Mouse (Mus musculus): Measurements from ENCODE around the gene Ly9.

Gene Ly9

DNA sequence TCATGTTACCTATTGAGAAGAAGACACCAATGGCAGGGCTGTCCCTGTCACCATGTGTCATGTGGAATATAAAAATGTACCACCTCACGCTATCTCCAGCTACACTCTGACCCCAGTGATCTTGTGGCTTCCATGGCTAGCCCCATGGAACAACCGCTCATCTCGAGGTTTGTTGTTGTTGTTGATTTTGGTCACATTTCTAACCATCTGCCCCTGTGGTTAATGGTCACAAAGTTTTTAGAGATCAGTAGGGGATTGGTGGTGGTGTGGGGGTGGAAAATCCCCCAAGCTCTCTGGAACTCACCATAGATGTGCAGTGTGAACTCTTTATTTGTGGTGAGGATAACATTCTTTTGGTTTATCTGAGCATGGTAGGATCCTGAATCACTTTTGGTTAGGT is 2.5 kb downstream of the Ly9 start:
- DNase-seq (ENCODE audit: low read depth in 1 of 2, low spot score in 2 of 2) = no peak

DNA sequence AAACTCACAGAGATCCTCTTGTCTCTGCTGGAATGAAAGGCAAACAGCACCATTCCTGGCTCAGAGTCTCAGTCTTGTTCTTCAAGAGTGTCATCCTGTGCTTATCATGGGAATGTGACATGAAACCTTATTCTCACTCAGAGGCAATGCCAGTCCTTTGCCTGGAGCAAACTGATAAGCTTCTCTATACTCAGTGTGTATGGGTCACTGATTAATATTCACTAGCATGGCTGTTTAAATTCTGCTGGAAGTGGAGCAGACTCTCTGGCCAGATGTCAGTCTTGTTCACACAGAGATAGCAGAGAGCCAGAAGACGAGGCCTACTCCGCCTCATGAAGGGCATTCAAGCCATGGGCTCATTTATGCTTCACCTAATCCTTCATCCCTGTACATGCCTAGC is 22.6 kb downstream of the Ly9 start:
- no peak for DNase-seq (ENCODE audit: low read depth in 1 of 2, low spot score in 2 of 2)

DNA sequence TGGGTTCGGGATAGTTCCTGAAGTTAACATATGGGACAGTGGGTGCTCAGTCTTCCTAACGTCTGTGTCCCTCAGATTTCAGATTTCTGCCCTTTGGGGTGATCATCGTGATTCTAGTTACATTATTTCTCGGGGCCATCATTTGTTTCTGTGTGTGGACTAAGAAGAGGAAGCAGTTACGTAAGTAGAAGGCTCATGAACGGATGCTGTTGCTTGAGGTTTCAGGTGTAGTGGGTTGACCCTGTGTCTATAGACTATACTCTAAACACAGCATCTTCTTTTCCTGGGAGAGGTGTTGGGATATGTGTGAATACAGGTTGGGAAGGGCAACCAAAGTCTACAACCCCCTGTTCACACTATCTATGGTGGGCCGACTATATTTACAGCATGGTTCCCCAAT is 30.0 kb downstream of the Ly9 start:
- no peak for DNase-seq (ENCODE audit: low read depth in 1 of 2, low spot score in 2 of 2)

DNA sequence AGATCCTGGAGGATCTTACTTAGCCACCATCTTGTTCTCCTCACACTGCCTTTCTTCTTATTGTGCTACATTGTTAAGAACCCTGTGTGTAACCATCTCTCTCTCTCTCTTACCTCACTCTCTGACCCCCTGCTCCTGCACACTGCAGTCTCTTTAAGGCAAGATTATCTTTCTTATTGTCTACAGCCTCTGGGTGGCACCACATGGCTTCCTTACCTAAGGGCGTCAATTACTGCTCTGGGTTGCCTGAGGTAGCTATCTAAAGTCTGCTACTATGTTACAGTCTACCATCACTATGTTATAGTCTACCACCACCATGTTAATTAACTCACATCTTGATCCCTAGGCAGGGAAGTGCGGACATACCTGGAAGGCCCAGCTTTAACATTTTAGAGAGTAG is 38.8 kb downstream of the Ly9 start:
- no peak for DNase-seq (ENCODE audit: low read depth in 1 of 2, low spot score in 2 of 2)

DNA sequence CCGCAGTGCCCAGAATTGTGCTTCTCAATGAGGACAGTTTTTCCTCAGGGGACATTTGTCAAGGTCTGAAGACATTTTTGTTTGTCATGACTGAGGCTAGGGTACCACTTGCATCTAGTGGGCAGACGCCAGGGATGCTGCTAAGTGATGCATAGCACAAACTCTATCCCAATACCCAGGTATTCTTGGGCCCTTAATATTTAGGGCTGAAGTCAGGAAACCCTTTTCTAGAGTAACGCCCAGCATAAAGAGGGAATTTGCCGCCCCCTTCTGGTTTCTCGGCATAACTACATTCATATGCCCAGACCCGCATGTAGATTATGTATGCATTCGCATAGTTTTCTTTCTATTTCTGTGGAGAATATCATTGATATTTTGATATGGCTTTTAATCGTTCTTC is 40.4 kb downstream of the Ly9 start:
- DNase-seq (ENCODE audit: low read depth in 1 of 2, low spot score in 2 of 2) = peak in 1 of 2 experiments; percentile 34

DNA sequence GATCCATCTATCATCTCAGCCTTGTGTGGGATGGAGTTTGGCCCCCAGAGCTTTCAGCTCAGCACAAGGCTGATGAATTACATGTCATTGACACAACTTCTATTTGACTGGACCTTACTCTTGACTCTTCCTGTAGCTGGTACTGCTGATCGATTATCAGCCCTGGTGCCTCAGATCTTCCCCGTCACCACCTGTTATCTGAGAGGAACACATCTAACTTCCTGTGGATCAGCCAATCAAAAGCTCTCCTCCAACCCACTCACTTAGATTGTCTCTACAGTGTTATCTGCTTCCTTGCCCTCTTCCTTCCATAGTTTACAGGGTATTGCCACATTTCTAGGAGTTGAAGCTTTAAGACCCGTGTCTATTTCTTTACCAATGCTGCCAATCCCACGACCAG is 41.3 kb downstream of the Ly9 start:
- no peak for DNase-seq (ENCODE audit: low read depth in 1 of 2, low spot score in 2 of 2)

DNA sequence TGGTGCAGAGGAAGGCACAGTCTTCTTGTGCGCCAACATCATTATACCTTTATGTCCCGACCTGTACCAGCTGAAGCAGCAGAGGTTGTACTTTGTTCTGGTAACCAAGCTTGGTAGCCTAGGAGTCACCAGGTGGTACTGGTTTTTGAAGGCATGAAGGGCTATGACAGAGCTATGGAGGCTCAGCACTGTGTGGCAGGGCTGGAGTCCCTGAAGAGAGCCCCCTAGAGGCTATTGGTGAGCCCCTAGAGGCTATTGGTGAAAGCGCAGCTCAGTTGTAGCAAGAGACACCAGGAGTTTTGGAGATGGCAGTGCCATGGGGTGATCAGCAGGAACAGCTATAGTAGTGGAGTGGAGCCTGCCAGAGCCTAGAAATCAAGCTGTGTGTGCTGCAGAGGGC is 43.0 kb downstream of the Ly9 start:
- no peak for DNase-seq (ENCODE audit: low read depth in 1 of 2, low spot score in 2 of 2)

DNA sequence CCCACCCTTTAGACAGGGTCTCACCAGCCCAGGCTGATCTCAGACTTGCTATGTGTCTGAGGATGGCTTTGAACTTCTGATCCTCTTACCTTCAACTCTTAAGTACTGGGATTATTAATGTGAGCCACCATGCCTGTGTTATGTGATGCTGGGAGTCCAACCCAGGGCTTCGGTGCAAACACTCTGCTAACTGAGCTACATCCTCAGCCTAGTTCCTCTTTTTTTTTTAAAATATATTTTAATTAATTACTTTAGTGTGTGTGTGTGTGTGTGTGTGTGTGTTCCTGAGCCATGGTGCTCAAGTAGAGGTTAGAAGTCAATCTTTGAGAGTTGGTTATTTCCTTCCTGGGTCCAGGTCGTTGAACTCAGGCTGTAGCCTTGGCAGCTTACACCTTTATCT is 44.2 kb downstream of the Ly9 start:
- DNase-seq (ENCODE audit: low read depth in 1 of 2, low spot score in 2 of 2) = no peak

DNA sequence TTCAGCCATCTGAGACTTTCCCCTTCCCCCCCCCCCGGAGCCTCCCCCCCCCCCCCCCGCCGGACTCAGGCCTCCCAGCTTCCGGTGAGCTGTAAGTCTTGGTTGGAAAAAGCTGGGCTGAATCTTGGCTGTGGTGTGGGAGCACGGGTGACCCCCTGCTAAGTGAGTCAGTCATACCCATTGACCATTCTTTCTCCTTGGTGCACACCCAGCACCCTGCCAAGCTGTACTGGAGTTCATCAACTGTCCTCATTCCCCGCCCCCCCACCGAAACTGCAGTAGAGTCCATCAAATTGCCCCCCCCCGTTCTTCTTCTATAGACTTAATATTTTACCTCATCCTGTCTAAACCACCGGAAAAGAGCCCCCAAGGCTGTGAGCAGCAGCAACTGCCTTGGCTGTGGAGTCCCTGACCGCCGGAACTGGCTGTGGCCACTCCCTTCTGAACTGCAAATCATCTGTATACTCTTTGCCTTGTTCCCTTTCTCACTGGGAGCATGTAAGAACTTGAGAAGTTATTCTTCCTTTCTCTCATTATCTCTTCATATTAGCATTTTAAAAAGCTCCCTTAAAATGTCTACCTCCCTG is 45.5 kb downstream of the Ly9 start:
- DNase-seq (ENCODE audit: low read depth in 1 of 2, low spot score in 2 of 2) = no peak

DNA sequence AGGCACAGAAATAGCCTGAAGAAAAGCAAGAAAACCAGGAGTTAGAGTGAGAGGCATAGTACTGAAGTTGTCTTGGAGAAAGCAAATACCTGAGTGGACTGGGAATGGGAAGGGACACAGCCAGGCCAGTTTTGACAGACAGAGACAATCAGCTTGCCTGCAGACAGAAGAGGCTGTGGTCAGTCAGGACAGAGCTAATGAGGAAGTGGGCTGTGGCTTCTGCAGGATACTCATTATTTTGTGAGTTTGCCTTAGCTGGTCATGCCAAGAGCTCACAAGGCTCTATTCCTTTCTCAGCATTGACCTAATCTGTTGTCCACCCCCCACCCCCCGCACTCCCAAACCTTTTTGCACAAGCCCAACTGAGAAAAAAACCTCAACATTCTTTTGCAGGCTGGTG is 46.0 kb downstream of the Ly9 start:
- DNase-seq (ENCODE audit: low read depth in 1 of 2, low spot score in 2 of 2) = peak in 1 of 2 experiments; percentile 29

DNA sequence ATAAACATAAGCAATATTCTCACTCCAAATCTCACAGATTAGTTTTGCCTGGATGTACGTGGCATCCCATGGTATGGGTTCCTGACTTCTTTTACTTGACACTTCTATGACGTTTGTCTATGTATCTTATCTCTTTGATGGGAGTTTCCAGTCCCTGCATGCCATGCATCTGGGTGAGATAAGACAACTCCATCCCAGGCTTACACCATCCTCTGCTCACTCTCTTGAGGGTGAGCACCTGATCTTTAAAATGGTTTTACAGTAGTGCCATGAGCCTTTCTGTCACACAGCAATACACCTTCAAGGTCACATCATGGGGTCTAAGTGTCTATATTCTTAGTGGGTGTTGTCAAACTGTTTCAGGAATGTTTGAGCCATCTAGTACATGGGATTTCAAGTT is 46.9 kb downstream of the Ly9 start:
- no peak for DNase-seq (ENCODE audit: low read depth in 1 of 2, low spot score in 2 of 2)

DNA sequence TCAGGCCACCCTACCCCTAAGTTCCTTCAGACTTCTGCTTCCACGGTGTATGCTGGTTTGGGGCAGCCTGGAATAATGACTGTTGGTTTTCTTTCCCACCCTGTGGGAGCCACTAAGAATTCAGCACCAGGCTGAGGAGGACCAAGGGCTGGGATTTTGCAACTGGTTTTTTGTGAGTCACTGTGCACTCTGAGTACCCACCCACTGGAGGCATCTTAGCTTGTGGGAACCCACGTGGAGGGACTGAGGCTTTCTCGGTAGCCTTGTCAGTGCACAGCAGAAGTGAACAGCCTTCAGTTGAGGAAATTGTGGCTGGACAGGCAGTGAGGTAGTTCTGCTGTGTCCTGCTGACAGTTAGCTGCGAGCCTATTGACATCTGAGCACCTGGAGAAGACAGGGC is 48.3 kb downstream of the Ly9 start, which contains the start of gene Cd244a:
Gene Cd244a, plus strand, starts transcription at position 296 of the 400 bp plus-strand sequence.
- peak; percentile 68 to 71 for DNase-seq (ENCODE audit: low read depth in 1 of 2, low spot score in 2 of 2)

DNA sequence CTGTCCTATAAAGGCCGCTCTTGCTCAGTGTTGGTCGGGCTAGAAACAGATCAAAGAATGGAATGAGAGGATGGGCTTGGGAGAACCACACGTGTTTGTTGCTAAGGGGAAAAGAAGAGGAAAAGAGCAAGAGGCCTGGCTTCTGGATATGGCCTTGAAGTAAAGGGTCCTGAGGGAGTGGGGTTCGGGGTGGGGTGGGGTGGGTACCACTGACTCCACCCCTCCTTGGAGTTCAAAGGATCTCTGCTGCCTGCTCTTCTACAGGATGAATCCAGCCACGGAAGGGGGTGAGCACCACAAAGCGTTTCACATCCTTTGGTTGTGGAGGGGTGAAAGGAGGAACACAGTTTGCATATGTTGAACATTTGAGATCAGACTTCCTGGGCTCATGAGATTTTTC is 48.8 kb downstream of the Ly9 start:
- no peak for DNase-seq (ENCODE audit: low read depth in 1 of 2, low spot score in 2 of 2)

DNA sequence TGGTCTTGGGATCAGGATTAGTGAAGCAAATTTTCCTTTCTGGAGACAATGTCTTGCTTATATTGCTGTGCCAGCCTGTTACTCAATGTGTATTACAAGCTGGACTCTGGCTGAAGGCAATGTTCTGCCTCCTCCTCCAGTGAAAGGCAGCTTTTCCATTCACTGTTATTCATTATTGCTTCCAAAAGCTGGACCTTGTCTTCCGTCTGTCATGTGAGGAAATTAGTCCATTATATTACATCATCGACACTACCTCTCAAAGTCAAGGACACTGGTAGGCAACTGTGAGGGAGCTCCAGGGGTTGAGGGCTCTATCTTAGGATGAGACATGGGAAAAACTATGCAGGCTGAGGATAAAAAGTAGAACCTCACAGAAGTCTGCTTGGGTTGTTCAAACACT is 50.8 kb downstream of the Ly9 start:
- no peak for DNase-seq (ENCODE audit: low read depth in 1 of 2, low spot score in 2 of 2)

DNA sequence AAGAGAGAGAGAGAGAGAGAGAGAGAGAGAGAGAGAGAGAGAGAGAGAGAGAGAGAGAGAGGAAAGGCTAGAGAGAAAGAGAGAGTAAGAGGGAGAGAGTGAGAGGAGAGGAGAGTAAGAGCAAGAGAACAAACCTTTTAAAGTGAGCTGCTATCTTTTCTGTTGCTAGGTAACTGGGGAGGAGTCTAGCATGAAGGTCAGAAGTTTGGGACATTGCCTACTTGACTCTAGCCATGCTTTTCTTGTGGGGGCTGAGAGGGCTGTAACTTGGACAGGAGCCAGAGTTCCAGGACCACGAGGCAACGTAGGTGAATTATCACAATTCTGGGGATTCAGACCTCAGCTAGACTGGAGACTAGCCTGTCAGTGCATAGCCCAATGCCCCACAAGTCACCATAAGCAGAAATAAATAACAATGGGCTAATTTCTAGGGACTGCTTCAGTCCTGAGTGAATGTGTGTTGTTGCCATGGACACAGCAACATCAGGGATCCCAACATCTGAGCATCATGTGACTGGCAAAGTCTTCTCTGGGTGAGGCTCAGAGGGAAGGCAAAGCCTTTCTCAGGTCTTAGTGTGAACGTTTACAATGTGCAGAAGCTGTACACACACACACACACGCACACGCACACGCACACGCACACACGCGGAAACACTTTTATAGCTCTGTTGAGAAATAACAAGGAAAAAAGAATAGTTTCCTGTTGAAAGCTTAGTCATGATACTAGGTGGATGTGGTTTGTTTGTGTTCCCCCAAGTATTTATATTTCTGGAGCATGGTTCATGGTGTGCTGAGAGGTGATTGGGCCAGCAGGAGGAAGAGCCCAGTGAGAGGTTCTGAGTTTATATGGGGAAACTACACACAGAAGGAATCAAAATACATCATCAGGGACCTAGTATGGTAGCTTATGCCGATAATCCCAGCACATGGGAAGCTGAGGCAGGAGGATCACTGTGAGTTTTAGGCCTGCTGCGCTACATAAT is 53.6 kb downstream of the Ly9 start:
- no peak for DNase-seq (ENCODE audit: low read depth in 1 of 2, low spot score in 2 of 2)

DNA sequence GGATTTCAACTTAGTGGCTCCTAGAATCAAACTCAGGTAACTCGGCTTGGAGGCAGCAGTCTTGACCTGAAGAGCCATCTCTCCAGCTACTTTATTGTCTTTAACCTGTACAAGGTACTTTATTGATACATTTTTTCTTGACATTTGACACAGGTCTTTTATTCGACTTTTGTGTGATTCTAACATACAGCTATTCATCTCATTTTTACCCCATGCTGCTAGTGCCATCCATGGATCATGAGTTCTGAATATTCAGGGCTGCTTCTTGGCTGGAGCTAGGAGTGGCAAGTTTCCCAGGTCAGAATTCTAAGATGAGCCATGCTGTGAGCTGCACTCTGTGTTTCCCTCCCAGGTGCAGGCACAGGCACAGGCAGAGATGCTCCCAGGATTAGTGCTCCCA is 55.0 kb downstream of the Ly9 start:
- DNase-seq (ENCODE audit: low read depth in 1 of 2, low spot score in 2 of 2) = no peak

DNA sequence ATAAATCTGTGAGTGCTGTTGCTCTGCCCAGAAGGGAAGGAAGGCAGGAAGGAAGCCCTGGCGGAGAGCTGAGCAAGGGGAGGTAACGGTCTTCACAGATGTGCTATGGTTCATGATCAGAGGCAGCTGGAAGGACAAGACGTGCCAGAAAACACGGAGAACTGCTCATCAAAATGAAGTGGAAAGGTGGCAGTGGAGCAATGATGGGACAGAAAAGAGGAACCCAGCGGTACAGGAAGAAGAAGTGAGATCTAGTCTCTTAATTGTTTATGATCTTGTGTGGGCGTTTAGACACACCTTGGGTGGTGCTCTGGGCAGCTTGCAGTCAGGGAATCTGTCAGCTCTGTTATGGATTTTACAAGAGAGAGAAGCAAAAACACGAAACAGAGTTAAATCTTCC is 55.9 kb downstream of the Ly9 start:
- peak in 1 of 2 experiments; percentile 28 for DNase-seq (ENCODE audit: low read depth in 1 of 2, low spot score in 2 of 2)

DNA sequence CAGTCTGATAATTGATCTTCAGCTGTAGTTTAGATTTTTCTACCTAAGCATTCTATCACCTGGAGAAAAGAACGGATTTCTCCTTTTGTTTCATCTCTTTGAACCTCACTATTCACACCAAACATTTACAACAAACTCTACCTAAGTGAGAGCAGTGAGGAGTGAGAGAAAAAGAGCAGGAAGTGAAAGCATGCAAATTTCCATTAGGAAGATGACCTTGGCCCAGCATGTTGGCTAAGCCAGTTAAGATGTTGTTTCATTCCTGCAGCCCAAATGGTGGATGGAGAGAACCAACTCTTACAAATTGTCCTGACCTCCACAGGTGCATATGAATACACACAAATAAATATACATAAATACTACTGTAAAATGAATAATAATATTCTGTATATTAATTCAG is 66.5 kb downstream of the Ly9 start:
- DNase-seq (ENCODE audit: low read depth in 1 of 2, low spot score in 2 of 2) = no peak

Measured in monocyte, adult 2 months (primary cell).